Mouse (Mus musculus) liver, postnatal 0 days (tissue): ENCODE results near the gene Zfp410.

Source experiments
- CTCF ChIP-seq: sonication (generic); IDR thresholded peaks from 2 replicates; pipeline ENCODE4 v1.5.1; 2016; ENCODE audit warnings: antibody characterized with exemption, low read depth
- EP300 ChIP-seq: IDR thresholded peaks from 2 replicates; pipeline ENCODE4 v1.6.1; 2016; ENCODE audit warnings: antibody characterized with exemption, low read depth, mild to moderate bottlenecking

DNA sequence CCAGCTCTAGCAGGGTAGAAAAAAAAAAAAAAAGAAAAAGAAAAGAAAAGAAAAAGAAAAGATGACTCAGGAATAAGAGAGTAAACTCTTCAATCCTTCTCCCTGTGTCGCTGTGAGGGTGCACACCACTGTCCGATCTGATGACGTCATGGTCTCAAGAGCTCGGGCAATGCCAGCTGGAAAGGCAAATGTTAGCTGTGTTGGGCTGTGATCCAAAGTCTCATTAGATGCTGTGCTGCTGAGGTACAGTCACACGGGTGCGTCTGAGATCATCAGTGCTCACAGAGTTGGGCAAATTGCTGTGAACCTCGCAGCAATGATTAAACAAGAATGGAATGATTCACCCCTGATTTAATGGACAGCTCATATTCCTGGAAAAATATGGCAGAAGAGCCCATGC lies 37.8 kb upstream of the Zfp410 start:
- no peak for TF ChIP-seq CTCF
- TF ChIP-seq EP300 = no peak
